Mouse (Mus musculus) c-Kit-negative CD71-positive TER-119-positive erythroid progenitor cells, embryonic 14.5 days (primary cell): ENCODE data around the gene Orai2.
"Not testable (repeated sequence)": the region's sequence is repeated elsewhere in the genome, so short reads cannot be mapped to it uniquely, and the experiment has no call there.

Experiments used
- DNase-seq: peaks from one replicate; pipeline ENCODE4 v3.0.0-alpha.2; 2013; ENCODE audit warnings: low read depth, low spot score

The Orai2 gene

GRCm38 (mm10) chr5:136137658-136138274 lies 32.7 kb downstream of the Orai2 start:
- peak; percentile 63 for DNase-seq

GRCm38 (mm10) chr5:136136292-136136990 lies 34.1 kb downstream of the Orai2 start:
- DNase-seq, result no peak

DNA sequence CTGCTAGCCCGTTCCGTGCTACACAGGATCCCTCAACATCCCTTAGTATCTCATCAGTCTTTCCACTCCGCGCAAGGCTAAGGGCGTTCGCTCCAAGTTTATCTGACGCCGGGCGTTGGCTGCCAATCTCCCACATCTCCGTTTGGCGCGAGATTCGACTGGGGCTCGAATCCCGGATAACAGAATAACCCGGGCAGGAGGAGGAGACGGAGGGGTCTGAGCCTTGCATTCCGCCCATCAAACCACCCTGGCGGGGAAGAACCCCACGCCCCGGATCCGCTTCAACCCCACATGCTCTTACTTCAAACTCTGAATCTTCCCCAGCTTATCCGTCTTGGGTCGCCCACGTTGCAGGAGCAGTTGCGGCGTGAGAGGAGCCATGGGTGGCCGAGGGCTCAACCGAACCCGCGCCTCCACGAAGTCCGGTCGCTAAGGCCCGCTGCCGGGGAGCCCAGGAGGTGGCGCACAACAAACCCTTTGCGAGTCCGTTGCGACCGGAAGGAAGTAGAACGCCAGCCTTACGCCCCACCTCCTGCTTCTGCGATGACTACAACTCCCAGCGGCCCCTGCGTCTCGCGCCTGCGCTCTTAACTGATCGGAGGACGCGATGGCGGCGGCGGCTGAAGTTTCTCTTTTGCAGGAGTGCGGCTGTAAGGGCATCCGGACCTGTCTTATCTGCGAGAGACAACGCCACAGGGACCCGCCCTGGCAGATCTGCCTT lies 34.8 kb downstream of the Orai2 start, which contains the start of the genes Lrwd1 and Alkbh4:
Lrwd1 (minus strand) TSS at position 504 of the 721 bp plus-strand sequence.
Alkbh4 (plus strand) TSS at position 576 of the 721 bp plus-strand sequence.
- peak; percentile 92 for DNase-seq

GRCm38 (mm10) chr5:136122165-136122564 lies 48.3 kb downstream of the Orai2 start:
- DNase-seq, result no peak

DNA sequence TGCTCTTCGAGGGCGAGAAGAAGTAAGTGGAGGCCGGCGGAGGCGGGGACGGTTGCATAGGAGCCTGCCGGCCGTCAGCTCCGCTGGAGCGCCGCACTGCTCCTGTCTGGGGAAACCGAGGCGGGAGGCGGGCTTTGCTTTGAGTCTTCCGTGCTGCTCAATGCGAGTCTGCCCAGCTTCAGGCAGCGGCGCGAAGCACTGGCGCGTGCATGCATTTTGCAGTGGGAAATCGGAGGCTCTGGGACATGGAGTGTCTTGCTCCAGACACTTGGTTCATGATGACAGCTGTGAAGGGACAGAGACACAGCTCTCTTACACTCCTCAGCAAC lies 53.8 kb downstream of the Orai2 start:
- no peak for DNase-seq

DNA sequence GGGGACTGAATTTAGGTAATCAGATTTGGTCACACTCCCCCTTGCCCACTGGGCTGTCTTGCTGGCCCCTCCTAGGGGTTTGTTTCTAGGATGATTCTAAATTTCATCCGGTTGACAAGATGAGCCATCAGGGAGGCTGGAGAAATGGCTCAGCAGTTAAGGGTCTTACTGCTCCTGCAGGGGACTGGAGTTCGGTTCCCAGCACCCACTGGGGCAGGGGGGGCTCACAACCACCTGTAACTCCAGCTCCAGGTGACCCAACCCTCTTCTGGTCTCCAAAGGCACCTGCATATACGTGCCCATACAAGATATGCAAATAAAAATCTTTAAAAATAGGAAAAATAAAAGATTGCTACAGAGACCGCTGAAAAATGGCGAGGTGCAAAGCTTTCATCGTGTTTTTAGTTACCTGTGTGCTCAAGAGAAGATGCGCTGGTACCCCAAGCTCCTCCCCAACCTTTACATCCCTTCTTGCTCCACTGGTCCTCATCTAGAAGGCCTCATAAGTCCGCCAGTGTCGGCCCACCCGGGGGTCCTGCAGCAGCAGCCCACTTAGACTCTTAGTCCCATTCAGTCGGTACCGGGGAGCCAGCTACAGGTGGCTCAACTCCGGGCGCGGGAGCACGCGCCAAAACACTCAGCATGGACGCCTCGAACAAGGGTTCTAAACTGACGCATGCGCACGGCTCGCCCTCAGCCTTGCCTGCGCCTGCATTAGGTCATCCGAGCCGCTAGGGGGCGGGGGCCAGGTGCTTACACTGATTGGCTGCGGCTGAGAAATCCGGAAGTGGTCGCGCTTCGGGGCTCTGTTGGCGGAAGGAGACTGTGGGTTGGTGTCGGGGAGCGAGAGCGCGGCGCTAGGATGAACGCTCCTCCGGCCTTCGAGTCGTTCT lies 54.4 kb downstream of the Orai2 start, which contains the start of gene Polr2j:
Polr2j (plus strand) TSS at position 741 of the 893 bp plus-strand sequence.
- peak; percentile 94 for DNase-seq

DNA sequence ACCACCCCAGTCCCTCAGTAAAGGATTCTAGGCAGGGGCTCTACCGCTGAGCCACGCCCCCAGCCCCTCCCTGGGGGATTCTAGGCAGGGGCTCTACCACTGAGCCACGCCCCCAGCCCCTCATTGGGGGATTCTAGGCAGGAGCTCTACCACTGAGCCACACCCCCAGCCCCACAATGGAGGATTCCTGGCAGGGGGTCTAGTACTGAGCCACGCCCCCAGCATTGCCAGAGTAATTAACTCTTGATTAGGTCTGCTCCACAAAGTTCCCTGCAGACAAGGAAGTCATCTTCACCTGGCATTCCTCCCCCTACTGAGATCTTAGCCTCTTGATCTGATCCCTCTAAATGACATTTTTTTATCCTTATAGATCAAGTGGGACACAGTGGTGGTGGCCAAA lies 57.0 kb downstream of the Orai2 start:
- DNase-seq, result not testable (repeated sequence)

DNA sequence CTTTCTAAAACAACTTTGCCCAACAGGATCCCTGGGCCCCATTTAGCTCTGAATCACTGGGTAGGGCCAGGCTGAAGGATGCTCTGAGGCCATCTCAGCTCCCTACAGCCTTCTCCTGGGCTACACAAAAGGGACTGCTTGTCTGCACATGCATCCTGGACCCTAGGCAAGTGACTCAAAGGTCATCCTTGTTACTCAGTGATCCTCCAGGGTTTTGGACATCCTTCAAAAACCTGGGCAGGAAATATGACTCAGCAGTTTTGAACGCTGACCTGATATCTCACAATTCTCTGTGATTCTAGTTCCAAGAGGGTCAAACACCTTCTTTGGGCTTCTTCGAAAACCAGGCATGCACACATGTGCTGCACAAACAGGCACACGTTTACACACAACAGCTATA lies 61.5 kb downstream of the Orai2 start:
- no peak for DNase-seq

DNA sequence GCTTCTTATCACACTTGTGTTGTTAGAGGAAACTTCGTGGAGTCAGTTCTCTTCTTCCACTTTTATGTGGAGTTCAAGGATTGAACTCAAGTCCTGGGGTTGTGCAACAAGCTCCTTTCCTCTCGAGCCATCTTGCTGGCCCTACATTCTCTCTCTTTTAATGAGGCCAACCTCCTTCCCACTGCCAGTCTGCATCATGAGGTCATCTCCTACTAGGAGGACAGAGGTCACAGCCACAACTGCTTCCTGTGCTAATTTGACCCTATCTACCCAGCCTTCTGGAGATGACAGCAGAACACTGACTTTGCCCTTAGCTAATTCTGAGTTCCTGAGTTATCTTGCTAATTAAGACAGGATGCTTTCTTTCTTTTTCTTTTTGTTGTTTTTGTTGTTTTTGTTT lies 62.0 kb downstream of the Orai2 start:
- no peak for DNase-seq

DNA sequence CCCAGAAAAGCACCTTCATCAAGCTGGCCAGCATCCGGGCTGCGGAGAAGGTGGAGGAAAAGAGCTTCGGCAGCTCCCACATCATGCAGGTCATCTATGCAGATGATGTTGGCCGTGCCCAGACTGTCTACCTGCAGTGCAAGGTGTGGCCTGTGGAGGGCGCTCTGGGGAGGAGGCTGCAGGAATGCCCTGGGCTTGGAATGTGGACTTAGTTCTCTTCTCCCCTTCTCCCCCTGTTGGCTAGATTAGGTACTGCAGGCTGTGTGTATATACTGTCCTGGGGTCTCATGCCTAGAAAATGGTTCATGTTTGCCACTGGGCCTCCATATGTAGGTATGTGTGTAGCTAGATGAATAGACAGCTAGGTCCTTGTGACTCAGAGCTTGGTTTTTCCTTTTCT lies 66.0 kb downstream of the Orai2 start:
- DNase-seq, result peak; percentile 50

DNA sequence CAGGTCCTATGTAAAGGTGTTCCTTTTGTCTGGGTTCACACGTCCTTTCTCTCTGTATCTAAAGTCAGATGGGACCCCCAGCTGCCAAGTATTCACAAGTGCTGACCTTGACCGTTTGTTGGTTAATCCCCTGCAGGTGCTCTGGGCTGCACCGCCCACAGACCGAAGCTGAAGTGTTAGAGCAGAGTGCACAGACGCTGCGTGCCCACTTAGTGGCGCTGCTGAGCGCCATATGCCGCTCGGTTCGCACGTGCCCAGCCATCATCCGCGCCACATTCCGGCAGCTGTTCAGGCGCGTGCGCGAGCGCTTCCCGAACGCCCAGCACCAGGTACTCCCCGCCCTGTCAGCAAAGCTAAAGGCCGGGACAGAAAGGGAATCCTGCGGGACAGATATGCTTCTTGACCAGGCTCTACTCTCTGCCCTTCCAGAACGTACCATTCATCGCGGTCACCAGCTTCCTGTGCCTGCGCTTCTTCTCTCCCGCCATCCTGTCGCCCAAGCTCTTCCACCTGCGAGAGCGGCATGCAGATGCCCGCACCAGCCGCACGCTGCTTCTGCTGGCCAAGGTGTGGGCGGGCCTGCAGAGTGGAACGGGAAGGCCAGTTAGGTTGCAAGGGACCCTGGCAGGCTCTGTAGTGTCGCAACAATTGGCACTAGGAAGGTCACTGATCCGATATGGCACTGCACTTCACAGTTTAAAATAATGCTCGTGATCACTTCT lies 68.3 kb downstream of the Orai2 start:
- DNase-seq, result peak; percentile 19

DNA sequence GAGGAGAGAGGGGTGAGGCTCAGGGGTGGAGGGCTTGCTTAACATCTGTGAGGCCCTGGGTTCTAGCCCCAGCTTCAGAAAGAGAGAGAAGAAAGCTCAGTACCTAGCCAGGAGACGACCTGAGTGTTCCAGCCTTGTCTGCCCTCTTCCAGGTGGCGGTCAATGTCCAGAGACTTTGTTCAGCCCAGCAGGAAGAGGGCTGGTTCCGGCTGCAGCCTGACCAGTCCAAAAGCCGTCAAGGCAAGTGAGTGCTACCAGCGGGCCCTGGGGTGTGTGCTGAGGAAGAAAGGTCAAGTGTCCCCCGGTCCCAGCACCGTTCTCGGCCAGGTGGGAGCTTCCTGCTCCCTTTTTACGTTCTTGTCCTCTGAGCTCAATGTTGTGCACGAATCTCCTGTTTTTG lies 72.0 kb downstream of the Orai2 start:
- no peak for DNase-seq
